Mouse (Mus musculus) frontal cortex, postnatal 25 days (tissue): Measurements from ENCODE around the gene Bcl3.

Experiments
- DNase-seq, 2 experiments: peaks; one replicate each; pipeline ENCODE4 v3.0.0; 2022; ENCODE audit warnings: low spot score in 2 of 2

Gene Bcl3

DNA sequence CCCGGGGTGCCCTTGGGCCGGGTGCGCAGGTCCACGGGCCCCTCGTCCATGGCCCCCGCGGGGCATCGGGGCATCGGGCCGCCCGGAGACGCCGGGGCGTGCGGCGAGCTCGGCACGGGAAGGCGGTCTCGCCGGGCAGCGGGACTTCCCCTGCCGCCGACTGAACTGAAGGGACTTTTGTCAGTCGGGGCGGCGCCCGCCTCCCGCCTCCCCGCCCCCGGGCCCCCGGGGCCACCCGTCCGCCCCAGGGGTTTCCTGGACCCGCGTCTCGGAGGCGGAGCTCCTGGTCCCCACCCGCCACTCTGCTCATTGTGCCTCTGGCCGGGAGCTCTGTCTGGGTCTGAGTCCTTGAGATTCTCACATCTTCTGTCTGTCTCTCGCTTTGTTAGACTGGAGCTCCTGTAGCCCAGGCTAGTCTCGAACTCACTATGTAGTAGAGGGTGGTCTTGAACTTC, at the start of gene Bcl3:
TSS of gene Bcl3 (minus strand) at position 167 of the 455 bp plus-strand sequence.
- no peak for DNase-seq

DNA sequence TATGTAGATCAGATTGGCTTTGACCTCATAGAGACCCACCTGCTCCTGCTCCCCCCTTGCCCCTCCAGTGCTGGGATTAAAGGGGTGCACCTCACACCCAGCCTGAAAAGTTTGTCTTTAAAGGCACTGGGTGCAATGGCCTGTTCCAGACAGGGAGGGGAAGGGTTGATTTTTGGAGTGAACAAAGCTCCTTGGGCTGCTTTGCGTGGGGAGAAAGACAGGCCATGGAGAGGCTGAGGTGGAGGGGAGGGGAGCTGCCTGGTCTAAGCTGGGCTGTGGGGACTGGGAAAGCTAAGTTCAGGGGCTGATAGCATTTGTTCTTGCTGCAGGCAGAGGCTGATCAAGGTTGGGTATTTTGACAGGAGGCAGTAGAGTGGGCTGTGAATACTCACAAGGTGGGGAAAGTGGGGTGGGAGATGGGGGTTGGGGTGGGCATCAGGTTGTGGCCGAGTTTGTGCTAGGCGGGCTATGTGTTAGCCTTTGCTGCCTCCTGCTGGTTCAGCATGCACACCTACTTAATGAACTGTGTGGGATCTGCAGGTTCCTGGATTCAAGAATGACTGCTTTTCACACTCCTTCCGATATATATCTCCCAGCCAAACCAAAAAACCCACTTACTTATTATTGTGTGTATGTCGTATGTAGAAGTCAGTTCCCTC, 49.5 kb upstream of the Bcl3 start:
- DNase-seq, result no peak

DNA sequence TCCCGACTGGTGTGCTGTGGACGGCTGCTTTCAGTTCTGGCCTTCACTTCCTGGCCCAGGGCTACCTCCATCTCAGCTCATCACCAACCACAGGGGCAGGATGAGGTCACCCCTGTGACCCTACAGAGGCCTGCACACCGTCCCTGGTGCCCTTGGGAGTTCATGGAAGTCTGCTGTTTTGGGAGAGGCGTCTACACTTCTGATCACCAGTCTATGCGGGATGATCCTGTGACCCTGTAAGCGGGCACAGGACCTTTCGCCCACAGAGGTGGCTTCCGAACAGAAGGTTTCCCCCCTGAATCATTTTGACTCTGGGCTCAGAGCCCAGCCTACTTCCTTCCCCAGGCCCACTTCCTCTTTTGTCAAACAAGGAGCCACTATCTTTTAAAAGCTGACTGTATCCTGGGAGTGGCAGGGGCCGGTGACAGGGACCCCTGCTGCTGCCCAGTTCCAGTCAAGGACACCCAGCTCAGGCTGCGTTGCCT, 48.6 kb upstream of the Bcl3 start:
- DNase-seq, result no peak

DNA sequence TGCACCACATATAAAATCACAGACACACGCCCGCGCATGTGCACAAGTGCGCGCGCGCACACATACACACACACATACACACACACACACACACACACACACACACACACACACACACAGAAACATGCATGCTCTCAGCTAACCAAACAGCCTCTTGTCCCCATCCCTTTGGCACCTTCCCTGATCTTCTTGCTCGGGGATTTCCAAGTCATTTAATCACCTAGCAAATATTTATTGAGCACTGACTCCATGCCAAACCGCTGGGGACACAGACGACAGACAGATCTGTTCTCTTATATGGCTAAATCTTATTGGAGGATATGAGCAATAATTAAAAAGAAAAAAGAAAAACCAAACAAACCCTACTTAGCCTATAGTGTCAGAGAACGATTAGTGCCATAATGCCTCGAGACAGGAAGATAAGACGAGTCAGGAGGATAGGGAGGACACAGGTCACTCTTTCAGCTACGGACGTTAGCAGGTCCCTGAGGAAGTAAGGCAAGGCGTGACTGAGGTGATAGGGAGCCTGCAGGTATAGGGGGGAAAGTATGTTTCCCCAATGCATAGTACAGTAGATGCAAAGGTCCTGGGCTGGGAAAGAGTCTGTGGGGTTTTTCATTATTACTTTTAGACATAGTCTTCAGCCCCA, 45.3 kb upstream of the Bcl3 start:
- DNase-seq, result no peak

DNA sequence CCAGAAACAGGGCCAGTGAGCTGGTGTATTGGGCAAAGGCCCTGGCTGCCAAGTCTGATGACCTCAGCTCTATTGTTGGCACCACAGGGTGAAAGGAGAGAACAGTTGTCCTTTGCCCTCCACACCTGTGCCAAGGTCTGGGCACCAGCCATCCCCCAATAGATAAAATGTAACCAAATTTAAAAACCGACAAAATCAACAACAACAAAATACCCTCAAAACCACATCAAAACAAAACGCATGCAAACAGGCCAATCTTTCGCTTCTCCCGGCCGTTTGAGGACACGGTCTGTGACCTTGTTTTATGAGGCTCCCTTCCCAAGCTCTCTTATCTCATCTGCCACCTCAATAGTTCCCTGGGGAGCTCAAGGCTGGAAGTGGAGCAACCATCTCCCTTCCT, 43.9 kb upstream of the Bcl3 start:
- DNase-seq, result no peak

DNA sequence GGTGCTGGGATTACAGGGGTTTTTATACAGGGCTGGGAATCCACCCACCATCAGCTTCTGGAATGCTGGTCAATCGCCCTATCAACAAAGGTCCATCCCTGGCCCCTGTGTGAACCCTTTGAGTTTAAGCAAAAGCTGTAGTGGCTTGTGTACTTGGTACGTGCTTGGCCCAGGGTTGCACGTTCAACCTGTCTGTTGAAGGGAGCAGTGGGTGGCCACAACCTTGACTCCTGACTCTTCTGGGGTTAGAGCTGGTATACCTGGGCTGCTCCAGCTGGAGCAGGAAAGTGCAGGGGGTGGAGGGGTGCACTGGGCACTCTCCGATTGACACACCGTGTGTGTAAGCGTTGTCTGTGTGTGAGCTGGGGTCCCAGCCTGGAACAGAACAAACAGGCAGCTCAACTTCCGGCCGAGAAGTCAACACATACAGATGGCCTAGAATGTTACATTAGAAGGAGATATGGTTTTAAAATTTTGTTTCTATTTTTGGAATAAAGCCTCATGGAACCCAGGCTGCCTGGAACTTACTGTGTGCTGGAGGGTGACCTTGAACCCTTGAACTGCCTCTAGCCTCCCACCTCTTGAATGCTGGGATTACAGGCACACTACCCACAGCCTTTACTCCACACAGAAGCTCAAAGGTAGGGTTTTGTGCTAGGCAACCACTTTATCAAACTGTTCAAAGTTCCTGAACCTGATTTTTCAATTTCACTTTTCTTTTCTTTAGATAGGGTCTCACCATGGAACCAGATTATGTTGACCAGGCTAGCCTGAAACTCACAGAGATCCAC, 42.9 kb upstream of the Bcl3 start:
- no peak for DNase-seq

DNA sequence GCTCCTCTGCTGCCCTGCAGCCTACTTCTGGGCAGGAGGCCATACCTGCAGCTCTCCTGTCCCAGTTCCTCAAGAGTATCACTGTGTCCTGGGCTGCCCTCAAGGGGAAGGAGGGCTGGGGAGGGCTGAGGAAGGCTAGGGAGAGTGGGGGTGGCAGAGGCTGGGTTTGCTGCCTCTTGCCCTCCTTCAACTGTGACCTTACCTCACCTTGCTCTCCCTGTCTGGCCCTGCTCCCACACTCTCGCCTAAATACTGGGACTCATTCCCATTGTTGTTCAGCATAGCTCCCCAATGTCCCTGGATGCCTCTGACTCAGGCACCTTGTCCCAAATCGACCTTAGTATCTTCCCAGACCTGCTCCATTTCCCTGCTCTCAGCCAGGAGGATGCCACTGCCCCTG, 41.7 kb upstream of the Bcl3 start:
- no peak for DNase-seq

DNA sequence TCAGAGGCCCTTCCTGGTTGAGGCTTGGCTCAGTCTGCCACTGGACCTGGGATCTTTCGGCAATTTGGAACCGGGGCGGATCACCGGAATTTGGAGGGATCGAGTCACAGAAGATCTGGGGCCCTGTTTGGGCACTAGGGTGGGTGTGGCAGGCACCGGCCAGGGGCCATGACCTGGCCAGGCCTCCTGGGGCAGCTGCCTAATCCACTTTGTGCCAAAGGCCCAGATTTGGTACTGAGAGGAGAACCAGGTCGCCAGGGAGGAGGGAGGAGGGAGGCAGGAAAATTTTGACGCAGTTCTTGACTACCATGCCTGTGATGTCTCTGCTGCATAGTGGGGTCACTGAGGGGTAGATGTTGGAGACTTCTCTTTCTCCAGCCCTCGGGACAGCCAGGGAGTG, 38.6 kb upstream of the Bcl3 start, which contains the start of gene Ceacam16:
TSS of gene Ceacam16 (minus strand) at position 101 of the 400 bp plus-strand sequence.
- DNase-seq, result no peak

DNA sequence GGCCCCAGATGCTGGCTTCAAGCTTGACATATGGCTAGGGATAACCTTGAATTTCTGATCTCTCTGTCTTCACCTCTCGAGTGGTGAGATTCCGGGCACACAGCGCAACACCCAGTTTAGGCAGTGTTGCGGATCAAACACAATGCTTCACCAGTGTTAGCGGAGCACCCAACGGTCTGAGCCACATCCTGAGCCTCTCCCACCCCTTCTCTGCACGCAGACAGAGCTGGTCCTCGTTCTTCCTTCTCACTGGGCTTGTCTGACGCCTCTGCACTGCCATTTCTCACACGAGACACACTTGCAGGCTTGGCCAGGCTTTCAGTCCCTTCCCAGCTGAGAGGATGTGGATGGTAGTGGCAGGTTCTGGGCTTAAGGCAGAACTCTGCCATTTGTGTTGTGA, 37.2 kb upstream of the Bcl3 start:
- DNase-seq, result no peak

DNA sequence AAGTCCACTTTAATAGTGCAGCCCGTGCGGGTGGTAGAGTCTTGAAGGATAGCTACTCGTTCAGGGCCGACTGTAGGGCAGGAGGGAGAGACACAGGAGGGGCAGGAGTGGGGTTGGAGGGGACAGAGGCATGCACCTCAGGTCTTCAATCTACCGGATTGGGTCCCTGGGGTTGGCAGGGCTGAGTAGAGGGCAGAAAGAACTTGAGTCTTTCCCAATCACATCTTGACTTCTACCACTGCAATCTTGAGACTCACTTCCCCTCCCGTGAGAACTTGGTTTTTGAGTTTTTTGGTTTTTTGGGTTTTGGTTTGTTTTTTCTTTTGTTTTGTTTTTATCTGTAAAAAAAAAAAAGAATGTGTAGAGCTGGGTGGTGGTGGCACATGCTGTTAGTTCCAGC, 33.7 kb upstream of the Bcl3 start:
- no peak for DNase-seq

DNA sequence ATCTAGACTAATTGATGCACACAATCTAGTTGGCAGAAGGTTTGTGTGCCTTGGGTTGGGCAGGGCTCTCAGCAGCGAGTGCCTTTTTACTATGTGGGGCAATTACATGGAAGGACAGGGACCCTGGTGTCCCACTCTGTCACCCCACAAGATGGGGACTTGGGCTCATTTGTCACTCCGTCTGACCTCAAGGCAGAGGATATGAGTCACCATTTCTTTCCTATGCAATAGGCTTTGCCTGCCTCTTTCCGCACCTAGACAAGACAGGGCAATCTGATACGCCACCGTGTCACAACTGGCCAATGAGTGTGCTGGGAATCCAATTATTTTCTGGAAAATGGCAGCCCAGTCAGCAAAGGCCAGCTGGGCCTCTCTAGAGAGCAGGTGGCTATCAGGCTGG, 33.1 kb upstream of the Bcl3 start:
- no peak for DNase-seq

DNA sequence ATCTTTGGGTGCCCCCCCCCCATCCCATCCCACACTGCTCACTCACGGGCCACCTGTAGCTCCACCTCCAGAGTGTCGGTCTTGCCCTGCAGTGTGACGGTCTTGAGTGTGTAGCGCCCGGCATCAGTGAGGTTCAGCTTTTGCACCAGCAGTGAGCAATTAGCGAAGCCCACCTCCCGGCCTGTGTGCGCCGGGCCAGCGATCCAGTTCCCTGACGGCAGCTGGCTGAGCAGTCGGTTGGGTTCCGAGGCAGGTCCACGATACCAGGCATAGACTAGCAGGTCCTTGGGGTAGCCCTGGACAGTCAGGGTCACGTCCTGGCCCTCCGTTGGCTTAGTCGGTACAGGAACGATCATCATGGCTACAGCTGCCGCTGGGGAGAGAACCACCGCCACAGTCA, 31.0 kb upstream of the Bcl3 start:
- DNase-seq, result no peak

DNA sequence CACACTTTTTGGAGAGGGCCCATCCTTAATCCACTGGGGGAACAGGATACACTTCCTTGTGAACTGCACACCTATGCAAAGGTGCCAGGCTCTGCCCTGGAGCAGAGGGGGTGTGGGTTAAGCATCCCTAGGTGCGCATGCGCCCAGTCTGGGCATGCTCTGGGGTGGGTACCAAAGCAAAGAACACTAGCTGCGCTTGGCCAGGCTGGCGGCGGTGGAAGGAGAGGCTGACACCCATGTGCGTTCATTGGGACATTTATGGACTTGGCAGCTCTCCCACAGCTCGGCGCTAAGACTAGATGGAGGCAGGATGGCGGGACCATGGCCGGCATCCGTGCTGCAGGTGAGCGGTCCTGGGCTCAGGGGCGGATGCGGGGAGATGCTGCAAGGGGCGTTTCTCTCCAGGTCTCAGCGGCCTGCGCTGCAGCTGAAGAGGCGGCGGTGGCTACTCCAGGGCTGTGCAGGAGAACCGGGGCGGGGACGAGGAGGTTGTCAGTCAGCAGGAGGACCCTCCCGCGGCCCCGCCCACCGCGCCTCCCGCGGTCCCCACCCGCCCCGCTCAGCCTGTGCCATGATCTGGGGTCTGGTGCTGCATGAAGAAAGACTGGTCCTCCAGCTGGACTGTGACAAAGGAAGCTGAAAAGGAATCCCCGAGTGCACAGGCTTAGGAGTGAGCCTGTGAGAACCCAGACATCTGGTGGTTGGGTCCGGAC, 29.4 kb upstream of the Bcl3 start, which contains the start of gene Gm19345:
TSS of gene Gm19345 (plus strand) at position 146 of the 713 bp plus-strand sequence.
- DNase-seq, result no peak

DNA sequence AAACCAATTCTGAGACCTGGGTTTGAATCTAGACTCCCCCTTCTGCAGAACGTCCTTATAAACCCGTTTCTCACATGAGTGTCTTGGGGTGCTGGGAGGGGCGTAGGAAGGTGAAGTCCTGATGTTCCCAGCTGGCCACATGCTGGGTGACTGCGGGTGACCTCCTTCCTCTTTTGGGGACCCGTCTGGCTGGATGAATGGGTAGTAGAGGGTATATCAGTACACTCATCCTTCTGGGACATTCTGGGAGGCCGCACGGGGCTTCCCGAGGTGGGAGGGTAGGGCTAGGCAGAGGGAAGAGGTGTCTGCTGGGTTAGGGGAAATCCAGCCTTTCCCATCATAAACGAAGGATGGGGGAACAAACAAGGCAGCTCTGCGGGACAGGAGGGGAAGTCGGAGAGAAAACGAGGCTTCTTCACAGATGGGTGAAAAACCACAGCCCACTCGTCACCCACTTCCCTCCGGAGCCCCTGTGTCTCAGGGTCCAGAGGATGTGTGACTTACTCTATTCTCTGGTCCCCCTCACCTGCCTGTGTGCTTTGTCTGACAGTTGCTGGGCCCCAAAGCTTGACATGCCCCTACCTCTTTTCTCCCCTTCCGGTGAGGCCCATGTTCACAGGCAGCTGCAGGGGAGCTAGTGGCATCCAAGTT, 22.1 kb upstream of the Bcl3 start:
- no peak for DNase-seq

DNA sequence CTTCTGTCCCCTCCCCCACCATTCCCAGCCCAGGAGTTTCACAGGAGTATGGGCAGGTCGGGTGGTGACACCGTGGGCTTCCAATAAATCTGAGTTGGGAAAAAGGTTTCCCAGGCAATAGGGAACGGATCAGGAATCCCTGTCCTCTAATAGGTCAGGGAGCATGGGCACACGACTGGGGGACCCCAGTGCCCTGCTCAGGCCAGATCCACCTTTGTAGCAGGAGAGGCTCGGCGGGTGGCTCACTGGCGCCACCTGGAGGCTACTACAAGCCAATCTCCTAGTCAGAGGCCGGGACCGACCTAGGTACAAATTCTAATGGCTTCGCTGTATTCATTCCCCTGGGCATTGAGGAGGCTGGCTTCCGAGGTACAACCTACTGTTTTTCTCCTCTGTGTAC, 21.0 kb upstream of the Bcl3 start:
- DNase-seq, result peak; percentile 41 to 48

DNA sequence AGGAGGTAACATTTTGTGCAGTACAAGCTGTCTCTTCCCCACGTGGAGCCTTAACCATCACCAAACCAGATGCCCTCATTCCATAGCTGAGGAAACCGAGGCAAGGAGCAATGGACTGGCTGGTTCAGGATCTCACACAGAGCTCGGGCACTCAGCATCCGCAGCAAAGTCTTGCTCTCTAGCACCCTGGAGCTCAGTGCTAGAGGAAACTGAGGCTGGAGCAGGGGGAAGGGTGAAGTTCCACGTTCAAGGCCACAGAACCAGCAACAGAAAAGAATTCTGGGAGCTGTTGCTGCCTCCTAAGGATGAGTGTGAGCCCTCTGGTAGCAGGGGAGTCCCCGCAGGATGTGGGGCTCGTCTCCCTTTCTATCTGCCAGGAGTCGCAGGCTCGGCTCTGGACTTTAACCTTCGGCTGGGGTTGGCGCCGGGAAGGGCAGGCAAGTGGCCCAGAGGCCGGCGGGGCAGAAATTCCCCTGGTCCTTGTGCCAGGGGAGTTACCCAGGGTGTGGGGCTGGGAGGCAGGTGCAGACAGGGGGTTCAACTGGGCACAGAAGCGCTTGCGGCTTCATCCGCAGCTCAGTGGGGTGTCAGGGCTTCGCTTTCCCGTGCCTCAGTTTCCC, 20.4 kb upstream of the Bcl3 start:
- no peak for DNase-seq

DNA sequence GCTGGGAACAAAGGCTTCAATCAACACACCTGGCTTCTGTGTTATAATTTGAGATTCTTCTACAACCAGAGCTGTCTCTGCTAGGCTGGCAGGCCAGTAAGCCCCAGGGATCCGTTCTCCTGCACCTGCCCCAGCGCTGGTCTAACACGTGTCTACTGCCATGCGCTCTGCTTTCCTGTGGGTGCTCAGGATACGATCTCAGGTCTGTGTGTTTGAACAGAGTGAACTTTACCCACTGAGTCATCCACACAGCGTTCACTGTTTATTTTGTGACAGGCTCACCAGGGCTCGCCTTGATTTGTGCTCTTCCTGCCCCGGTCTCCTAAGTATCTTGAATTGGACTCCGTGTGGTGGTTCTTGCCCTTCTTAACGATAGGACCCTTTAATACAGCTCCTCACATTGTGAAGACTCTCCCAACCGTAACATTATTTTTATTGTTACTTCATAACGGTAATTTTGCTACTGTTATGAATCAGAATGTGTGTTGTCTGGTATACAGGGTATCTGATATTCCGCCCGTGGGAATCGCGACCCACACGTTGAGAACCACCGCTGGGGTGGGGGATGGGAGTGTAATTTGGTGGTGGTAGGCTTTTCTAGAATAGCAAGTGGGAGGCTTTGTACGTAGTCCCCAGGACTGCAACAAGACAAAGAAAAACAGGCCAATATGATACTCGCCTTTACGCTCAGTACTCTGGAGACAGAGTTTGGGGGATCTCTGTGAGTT, 19.3 kb upstream of the Bcl3 start:
- DNase-seq, result no peak

DNA sequence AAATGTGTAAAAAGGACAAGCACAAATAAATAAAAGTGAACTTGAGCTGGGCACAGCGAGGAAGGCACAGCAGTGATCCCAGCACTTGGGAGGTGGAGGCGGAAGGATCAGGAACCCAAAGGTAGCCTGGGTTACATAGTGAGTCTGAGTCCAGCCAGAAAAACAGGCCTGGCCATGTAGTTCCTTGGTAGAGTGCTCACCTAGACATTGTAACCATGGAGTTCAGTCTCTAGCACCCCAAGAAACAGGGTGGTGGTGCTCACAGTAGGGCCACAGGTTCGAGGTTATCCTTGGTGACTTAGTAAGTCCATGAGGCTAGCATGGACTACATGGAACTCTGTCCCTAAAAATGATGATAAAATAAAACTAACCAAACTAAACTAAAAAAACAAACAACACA, 18.4 kb upstream of the Bcl3 start:
- no peak for DNase-seq

DNA sequence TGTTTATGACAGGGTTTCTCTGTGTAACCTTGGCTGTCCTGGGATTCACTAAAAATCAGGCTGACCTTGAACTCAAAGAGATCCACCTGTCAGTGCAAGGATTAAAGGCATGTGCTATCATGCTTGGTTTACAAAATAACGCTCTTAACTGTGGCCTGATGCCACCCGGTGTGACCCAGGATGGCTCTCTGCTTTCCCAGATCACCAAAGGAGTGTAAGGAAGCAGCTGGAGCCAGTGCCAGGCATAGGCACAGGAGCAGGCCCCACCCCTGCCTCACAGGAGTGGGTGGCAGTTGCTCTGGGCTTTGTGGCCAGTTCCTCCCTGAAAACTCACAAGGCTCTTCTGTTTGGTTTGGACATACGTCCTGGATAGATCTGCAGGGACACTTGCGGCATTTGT, 17.8 kb upstream of the Bcl3 start:
- no peak for DNase-seq

DNA sequence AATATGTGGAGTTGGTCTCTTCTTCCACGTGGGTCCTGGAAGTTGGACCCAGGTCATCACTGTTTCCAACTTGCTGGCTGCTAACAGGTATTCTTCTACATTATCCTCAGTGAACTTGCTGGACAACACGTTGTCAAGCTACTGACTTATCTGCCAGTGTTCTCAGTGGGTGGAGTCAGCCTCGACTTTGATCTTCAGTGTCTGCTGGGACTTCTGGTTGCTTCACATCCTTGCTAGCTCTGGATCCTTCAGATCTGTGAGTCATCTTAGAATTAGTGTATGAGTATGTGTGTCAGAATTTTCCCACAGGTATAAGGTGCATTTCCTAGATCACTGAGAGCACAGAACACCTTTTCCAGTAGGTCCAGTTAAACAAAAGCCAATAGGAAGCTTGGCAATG, 14.3 kb upstream of the Bcl3 start:
- DNase-seq, result no peak
